Mouse (Mus musculus): ENCODE data around the gene Gpr84.
A peak's percentile ranks its signal among the peaks of the same experiment; 100 is the strongest.

DNA sequence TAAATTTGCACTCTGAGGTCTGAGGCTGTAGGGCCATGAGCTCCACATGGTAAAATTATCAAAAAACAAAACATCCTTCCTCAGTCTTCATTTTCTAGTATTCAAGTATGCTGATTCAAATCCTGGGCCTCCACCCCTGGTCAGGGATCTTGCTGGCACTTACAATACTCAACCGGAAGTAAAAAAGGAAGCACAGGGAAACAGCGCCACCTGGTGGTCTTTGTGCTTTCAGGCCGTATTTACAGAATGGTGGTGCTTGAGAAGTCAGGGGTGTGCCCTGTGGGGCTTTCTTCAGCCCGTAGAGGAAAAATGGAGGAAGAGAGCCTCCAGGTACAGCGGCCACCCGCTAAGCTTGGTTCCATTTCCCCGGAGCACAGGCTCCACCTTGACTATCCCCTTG is 3.3 kb downstream of the Gpr84 start:
- TF ChIP-seq POLR2A (IDR thresholded peaks at IDR 0.05; ENCODE audit: borderline replicate concordance, extremely low read depth, low read depth, low read length), result no peak
- TF ChIP-seq CTCF (IDR thresholded peaks at IDR 0.05; ENCODE audit: insufficient read depth, low read length), result peak; percentile 81
